Mouse (Mus musculus): Measurements from ENCODE around the gene Ensa.

GRCm38 (mm10) chr3:95659948-95660347, 35.2 kb downstream of the Ensa start:
- no peak for TF ChIP-seq POLR2A (IDR thresholded peaks at IDR 0.05; ENCODE audit: control insufficient read depth, low read depth, low read length)
- TF ChIP-seq CTCF (IDR thresholded peaks at IDR 0.05; ENCODE audit: control insufficient read depth, insufficient read depth, insufficient replicate concordance, low read depth, low read length): no peak
